Mouse (Mus musculus) myocyte (in vitro differentiated cells): Measurements from ENCODE around the gene Epo. TPM values are rescaled to one million over a fixed set of nuclear protein-coding genes. Genes with fewer than 3 reads are reported as not detected.

ENCODE experiments used
- H3K27me3 ChIP-seq: one replicate; pipeline ENCODE4 v1.6.1; 2011; ENCODE audit not compliant: control insufficient read depth, insufficient read depth, insufficient read length
- H3K36me3 ChIP-seq: one replicate; pipeline ENCODE4 v1.6.1; 2011; ENCODE audit not compliant: control insufficient read depth, insufficient read depth
- H3K4me2 ChIP-seq: one replicate; pipeline ENCODE4 v1.6.1; 2011; ENCODE audit warnings: low read depth, control low read depth
- H3K4me3 ChIP-seq: one replicate; pipeline ENCODE4 v1.5.1; 2011; ENCODE audit warnings: mild to moderate bottlenecking, control low read depth, moderate library complexity
- H3K79me2 ChIP-seq: one replicate; pipeline ENCODE4 v1.6.1; 2011; ENCODE audit not compliant: control insufficient read depth, insufficient read depth
- H3ac ChIP-seq: one replicate; pipeline ENCODE4 v1.6.1; 2011; ENCODE audit not compliant: control insufficient read depth, insufficient read length
- CEBPB ChIP-seq: IDR thresholded peaks from 2 replicates; pipeline ENCODE4 v1.6.1; 2011; ENCODE audit warnings: mild to moderate bottlenecking, moderate library complexity; ENCODE audit not compliant: poor library complexity, insufficient read depth, severe bottlenecking
- E2F4 ChIP-seq: IDR thresholded peaks from one replicate; pipeline ENCODE4 v1.6.1; 2011; ENCODE audit warnings: mild to moderate bottlenecking, control low read depth, moderate library complexity; ENCODE audit not compliant: insufficient read depth
- MAX ChIP-seq: IDR thresholded peaks from one replicate; pipeline ENCODE4 v1.6.1; 2011; ENCODE audit warnings: low read depth, mild to moderate bottlenecking, control low read depth
- MYOD1 ChIP-seq, 3 experiments: IDR thresholded peaks; one replicate each; pipeline ENCODE4 v1.6.1; 2011; ENCODE audit warnings: control low read depth in 2 of 3, low read depth in 2 of 3, mild to moderate bottlenecking in 2 of 3, moderate library complexity in 1 of 3; ENCODE audit not compliant: insufficient read length in 2 of 3, control insufficient read depth in 1 of 3
- MYOG ChIP-seq, 3 experiments: IDR thresholded peaks; one replicate each; pipeline ENCODE4 v1.6.1; 2011; ENCODE audit warnings: control low read depth in 2 of 3, low read depth in 2 of 3, mild to moderate bottlenecking in 2 of 3; ENCODE audit not compliant: insufficient read length in 2 of 3, control insufficient read depth in 1 of 3, insufficient read depth in 1 of 3
- POLR2A ChIP-seq: IDR thresholded peaks from one replicate; pipeline ENCODE4 v1.6.1; 2011; ENCODE audit warnings: low read depth, mild to moderate bottlenecking, control low read depth, moderate library complexity; ENCODE audit not compliant: insufficient read length
- POLR2AphosphoS2 ChIP-seq: IDR thresholded peaks from one replicate; pipeline ENCODE4 v1.6.1; 2011; ENCODE audit warnings: low read depth, control low read depth; ENCODE audit not compliant: insufficient read length
- REST ChIP-seq: IDR thresholded peaks from one replicate; pipeline ENCODE4 v1.6.1; 2011; ENCODE audit warnings: mild to moderate bottlenecking, control low read depth, moderate library complexity; ENCODE audit not compliant: insufficient read depth, insufficient read length
- SRF ChIP-seq: IDR thresholded peaks from one replicate; pipeline ENCODE4 v1.6.1; 2011; ENCODE audit warnings: low read depth; ENCODE audit not compliant: control insufficient read depth, insufficient read length
- TCF12 ChIP-seq: IDR thresholded peaks from one replicate; pipeline ENCODE4 v1.6.1; 2011; ENCODE audit warnings: mild to moderate bottlenecking, control low read depth; ENCODE audit not compliant: poor library complexity, insufficient read depth, severe bottlenecking
- TCF3 ChIP-seq: IDR thresholded peaks from one replicate; pipeline ENCODE4 v1.6.1; 2011; ENCODE audit warnings: low read depth, control low read depth; ENCODE audit not compliant: insufficient read length
- USF1 ChIP-seq: IDR thresholded peaks from one replicate; pipeline ENCODE4 v1.6.1; 2011; ENCODE audit warnings: low read depth, mild to moderate bottlenecking, control low read depth, moderate library complexity
- polyA plus RNA-seq: library from polyadenylated mRNA; unstranded; fragments of >200 nt; fragmentation: generic; extraction: Trizol; gene quantifications from one replicate; pipeline ENCODE4 v1.2.1, GENCODE M21; 2012; ENCODE audit warnings: missing spikeins

The Epo gene
- polyA plus RNA-seq, 1 experiment: not detected

GRCm38 (mm10) chr5:137510014-137510501, 23.0 kb downstream of the Epo start:
- peak overlapping the region; percentile 29 for H3K4me3 ChIP-seq
- H3K79me2 ChIP-seq: peaks cover 44% of the 10 kb centered on the region
- H3K36me3 ChIP-seq: no peaks in the 10 kb centered on the region
- no peaks in the 10 kb centered on the region for H3K27me3 ChIP-seq
- H3K4me2 ChIP-seq: peak overlapping the region; percentile 71
- peak overlapping the region; percentile 98 for H3ac ChIP-seq
- TF ChIP-seq MYOD1 (IDR thresholded peaks at IDR 0.05; ENCODE audit: control insufficient read depth in 1 of 3, insufficient read length in 2 of 3, low read depth in 2 of 3): no peak
- no peak for TF ChIP-seq REST
- TF ChIP-seq TCF12: no peak
- no peak for TF ChIP-seq SRF
- peak; percentile 59 for TF ChIP-seq POLR2A
- peak; percentile 87 for TF ChIP-seq USF1

- no peaks in the 10 kb centered on the region for H3K36me3 ChIP-seq
- H3K4me2 ChIP-seq: no peak overlapping the region
- H3K4me3 ChIP-seq: no peak overlapping the region
- H3K27me3 ChIP-seq: no peaks in the 10 kb centered on the region
- TF ChIP-seq TCF12 (no peak), CEBPB (no peak), REST (no peak), POLR2A (no peak), MAX (no peak)
- H3ac ChIP-seq: no peak overlapping the region
- peaks cover 7% of the 10 kb centered on the region for H3K79me2 ChIP-seq
Observed at GRCm38 (mm10) chr5:137504041-137504440, 29.0 kb downstream of the Epo start.

- H3K79me2 ChIP-seq: peaks cover 7% of the 10 kb centered on the region
Observed at GRCm38 (mm10) chr5:137502667-137503110, 30.4 kb downstream of the Epo start.

GRCm38 (mm10) chr5:137501709-137502666, 31.1 kb downstream of the Epo start, which contains the start of gene Pop7:
Pop7 (minus strand) TSS chr5:137502518.
- Histone ChIP-seq H3ac (peak within 1 kb of the TSS; percentile 94), H3K79me2 (peaks cover 7% of the 10 kb centered on the region), H3K36me3 (no peaks in the 10 kb centered on the region), H3K27me3 (peaks cover 5% of the 10 kb centered on the region), H3K4me3 (peak within 1 kb of the TSS; percentile 58), H3K4me2 (peak within 1 kb of the TSS; percentile 88)
- TF ChIP-seq POLR2A: peak; percentile 46
- peak; percentile 23 for TF ChIP-seq MAX
- TF ChIP-seq REST: no peak
- peak; percentile 98 for TF ChIP-seq USF1
- TF ChIP-seq SRF: no peak
- peak; percentile 15 for TF ChIP-seq E2F4

More at GRCm38 (mm10) chr5:137502667-137503110, 30.4 kb downstream of the Epo start:
- Histone ChIP-seq H3K4me2 (peak overlapping the region; percentile 68), H3K36me3 (no peaks in the 10 kb centered on the region), H3ac (peak overlapping the region; percentile 94), H3K27me3 (no peaks in the 10 kb centered on the region), H3K4me3 (peak overlapping the region; percentile 58)
- TF ChIP-seq POLR2A (peak; percentile 37), E2F4 (peak; percentile 62), MAX (no peak), SRF (peak; percentile 30), POLR2AphosphoS2 (peak; percentile 52)

- H3K27me3 ChIP-seq: peaks cover 12% of the 10 kb centered on the region
- no peak overlapping the region for H3K4me3 ChIP-seq
- H3K36me3 ChIP-seq: no peaks in the 10 kb centered on the region
- no peak overlapping the region for H3ac ChIP-seq
- TF ChIP-seq CEBPB (no peak), MYOD1 (IDR thresholded peaks at IDR 0.05; ENCODE audit: control insufficient read depth in 1 of 3, insufficient read length in 2 of 3, low read depth in 2 of 3) (no peak), TCF12 (no peak), MYOG (IDR thresholded peaks at IDR 0.05; ENCODE audit: control insufficient read depth in 1 of 3, insufficient read depth in 1 of 3, insufficient read length in 2 of 3, low read depth in 2 of 3) (no peak), E2F4 (no peak), MAX (no peak), SRF (no peak), USF1 (no peak), POLR2A (no peak), TCF3 (no peak), REST (no peak), POLR2AphosphoS2 (no peak)
- H3K79me2 ChIP-seq: peaks cover 7% of the 10 kb centered on the region
- no peak overlapping the region for H3K4me2 ChIP-seq
Observed at GRCm38 (mm10) chr5:137500186-137500585, 32.9 kb downstream of the Epo start.
